24 mouse cellular contexts compared by ENCODE assay signal in the genomic region with DNA sequence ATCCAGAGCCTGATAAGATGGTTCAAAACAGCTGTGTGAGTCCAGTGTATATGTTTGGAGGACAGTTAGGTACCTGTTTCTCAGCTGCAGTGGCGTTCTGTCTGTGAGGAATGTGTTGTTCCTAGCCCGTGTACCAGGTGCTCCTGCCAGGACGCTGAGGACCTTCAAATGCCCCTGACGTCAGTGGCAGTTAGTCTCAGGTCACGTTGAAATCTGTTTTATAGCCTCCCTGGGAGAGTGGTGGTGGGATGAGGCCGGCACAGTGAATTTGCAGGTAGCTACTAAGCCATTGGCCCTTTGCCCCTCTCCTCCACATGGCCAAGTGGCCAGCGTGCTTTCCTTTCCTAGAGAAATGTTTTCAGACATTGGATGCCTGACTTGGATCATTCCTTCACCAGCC. TPM values are rescaled to one million over a fixed set of nuclear protein-coding genes. Genes with fewer than 3 reads are reported as not detected.
A peak's percentile ranks its signal among the peaks of the same experiment; 100 is the strongest.
DNase-seq lines count a peak whose midpoint lies in the region; ATAC-seq lines count a peak whose summit lies in the region.
"Had no signal": no experiment of that assay in that cellular context is flagged by ENCODE, and none has a peak within 500 bp of the region (broad histone marks: within the 10 kb centered on the region; RNA-seq: fewer than 3 reads in every experiment).

No protein-coding gene starts in this region.

- H3K4me1 ChIP-seq in heart, embryonic 10.5 days, result peaks cover 38% of the 10 kb centered on the region
- peaks cover 26% of the 10 kb centered on the region for H3K4me1 ChIP-seq in hindbrain, embryonic 16.5 days (ENCODE audit: control insufficient read depth, insufficient read depth, low read depth, low read length)

- 70% methylated on average over 7 of the region's 7 CpGs for WGBS in heart, embryonic 10.5 days
- WGBS in hindbrain, embryonic 16.5 days, result 77% methylated on average over 7 of the region's 7 CpGs

- H3K9me3 ChIP-seq in heart, embryonic 10.5 days, result no peaks in the 10 kb centered on the region
- no peaks in the 10 kb centered on the region for H3K9me3 ChIP-seq in hindbrain, embryonic 16.5 days (ENCODE audit: control insufficient read depth, low read length)
- H3K9me3 ChIP-seq: G1E; heart, embryonic 15.5 days; limb, embryonic 13.5 days; megakaryocyte, embryonic 14.5 days; midbrain, embryonic 12.5 days; stomach, embryonic 15.5 days had no signal

- H3K4me2 ChIP-seq in hindbrain, embryonic 16.5 days (ENCODE audit: low read length), result no peak overlapping the region
- H3K4me2 ChIP-seq: heart, embryonic 15.5 days; limb, embryonic 13.5 days; liver, embryonic 11.5 days; midbrain, embryonic 12.5 days; stomach, embryonic 15.5 days had no signal

- no peak overlapping the region for H3K9ac ChIP-seq in hindbrain, embryonic 16.5 days (ENCODE audit: low read depth, low read length)
- H3K9ac ChIP-seq: heart, embryonic 15.5 days; limb, embryonic 13.5 days; midbrain, embryonic 12.5 days; stomach, embryonic 15.5 days had no signal

- no peak for ATAC-seq in hindbrain, embryonic 16.5 days
- ATAC-seq: forebrain, embryonic 16.5 days; inflammation-experienced regulatory T-cells, adult 6 months had no signal

- no peaks in the 10 kb centered on the region for H3K27me3 ChIP-seq in heart, embryonic 10.5 days (ENCODE audit: insufficient read depth, poor library complexity, severe bottlenecking)
- H3K27me3 ChIP-seq in hindbrain, embryonic 16.5 days (replicated peaks; ENCODE audit: control insufficient read depth, insufficient read depth, low read length), result no peaks in the 10 kb centered on the region
- H3K27me3 ChIP-seq: heart, embryonic 15.5 days; limb, embryonic 13.5 days; megakaryocyte, embryonic 14.5 days; midbrain, embryonic 12.5 days; stomach, embryonic 15.5 days had no signal

- DNase-seq in heart, embryonic 10.5 days (ENCODE audit: low spot score), result peak; percentile 67
- no peak for DNase-seq in heart, postnatal 4 days
- peak; percentile 47 for DNase-seq in kidney, adult 18-20 months
- no peak for DNase-seq in kidney, postnatal 10 days
- peak; percentile 39 to 59 for DNase-seq in kidney, postnatal 36 days
- DNase-seq in cerebellum, postnatal 4 days (ENCODE audit: low spot score in 2 of 2), result no peak
- DNase-seq in cerebellum, postnatal 36 days, result no peak
- DNase-seq: adrenal gland, adult 8-10 months; cerebellum, adult 2 months; cerebellum, postnatal 14 days; gastrocnemius, postnatal 10 days; lung, postnatal 4 days; right cerebral cortex, postnatal 25 days had no signal

- H3K36me3 ChIP-seq in heart, embryonic 10.5 days, result no peaks in the 10 kb centered on the region
- no peaks in the 10 kb centered on the region for H3K36me3 ChIP-seq in hindbrain, embryonic 16.5 days (ENCODE audit: control insufficient read depth, insufficient read depth, low read length)
- H3K36me3 ChIP-seq: heart, embryonic 15.5 days; limb, embryonic 13.5 days; midbrain, embryonic 12.5 days; stomach, embryonic 15.5 days had no signal

- no peak overlapping the region for H3K27ac ChIP-seq in heart, embryonic 10.5 days
- H3K27ac ChIP-seq in hindbrain, embryonic 16.5 days (ENCODE audit: low read depth, low read length), result peak overlapping the region; percentile 39; the same call in 1 of the 2 replicates
- H3K27ac ChIP-seq: heart, embryonic 15.5 days; limb, embryonic 13.5 days; midbrain, embryonic 12.5 days; stomach, embryonic 15.5 days had no signal

- H3K4me3 ChIP-seq in heart, embryonic 10.5 days, result no peak overlapping the region
- no peak overlapping the region for H3K4me3 ChIP-seq in hindbrain, embryonic 16.5 days (ENCODE audit: low read length)
- H3K4me3 ChIP-seq: heart, embryonic 15.5 days; limb, embryonic 13.5 days; megakaryocyte, embryonic 14.5 days; midbrain, embryonic 12.5 days; myocyte; stomach, embryonic 15.5 days had no signal

RNA-seq across cellular contexts. Expression of a gene that starts 18.6 kb away (rescaled TPM):
- 42.5 and 59.1 TPM in 2 replicates for polyA plus RNA-seq in heart, embryonic 10.5 days (2016; fragmentation: Nextera tagmentation; extraction: Ambion mirVana)
- total RNA-seq in heart, postnatal 4 days (2021), result 10 to 100 TPM; 16.8 to 18.2 TPM
- polyA plus RNA-seq in hindbrain, embryonic 16.5 days (2015; fragmentation: Nextera tagmentation; extraction: Ambion mirVana), result 53.0 and 58.8 TPM in 2 replicates

Comparison
In these comparisons a context has a peak if more than half of its experiments do, and no peak if none do; other contexts are left out.
1. DNase-seq: peak in heart, embryonic 10.5 days (single experiment), kidney, adult 18-20 months (single experiment) and kidney, postnatal 36 days (2 of 2); none in heart, postnatal 4 days (single experiment), kidney, postnatal 10 days (single experiment), cerebellum, postnatal 4 days (0 of 2) and cerebellum, postnatal 36 days (0 of 2).